Mouse (Mus musculus) E14TG2a.4 (cell line): ENCODE data around the gene Snapc3.

Experiments used
- CTCF ChIP-seq: conservative IDR thresholded peaks from 2 replicates; pipeline ENCODE4 v1.5.1; 2014; ENCODE audit warnings: low read length
- NANOG ChIP-seq: IDR thresholded peaks from 2 replicates; pipeline ENCODE4 v1.6.1; 2014; ENCODE audit warnings: borderline replicate concordance, low read length, mixed read lengths

GRCm38 (mm10) chr4:83417820-83418186 is 279 bp downstream of the Snapc3 start:
- TF ChIP-seq CTCF (no peak), NANOG (no peak)
